Mouse (Mus musculus) duodenum, adult 2 months (tissue): Measurements from ENCODE around the gene Siglece. TPM values are rescaled to one million over a fixed set of nuclear protein-coding genes. Genes with fewer than 3 reads are reported as not detected.

Experiments
- polyA plus RNA-seq: library from polyadenylated mRNA; depleted of rRNA; stranded (reverse); fragments of >200 nt; gene quantifications from 2 replicates; pipeline ENCODE4 v1.2.3, GENCODE M21; 2012; ENCODE audit warnings: low replicate concordance; rRNA removed

Siglece gene
- 2.9 and 5.0 TPM in 2 replicates for polyA plus RNA-seq

DNA sequence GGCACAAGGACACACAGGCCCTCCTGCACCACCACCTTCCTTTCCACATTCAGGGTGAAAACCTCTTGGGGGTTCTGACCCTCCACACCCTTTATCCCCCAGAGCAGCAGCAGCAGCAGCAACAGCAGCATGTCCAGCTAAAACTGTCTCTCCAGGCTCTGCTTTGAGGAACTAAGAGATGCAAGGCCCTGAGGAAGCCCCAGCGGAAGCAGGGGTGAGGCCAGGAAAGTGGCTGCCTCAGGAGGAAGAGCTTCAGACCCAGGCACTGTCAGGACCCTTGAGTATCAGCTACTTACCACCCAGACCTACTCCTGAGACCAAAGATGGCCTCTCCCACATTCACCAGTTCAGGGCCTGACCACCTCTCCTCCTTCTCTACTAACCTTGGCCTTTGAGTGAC is at the start of gene Siglece:
Gene Siglece, minus strand, starts transcription at position 160 of the 400 bp plus-strand sequence.

DNA sequence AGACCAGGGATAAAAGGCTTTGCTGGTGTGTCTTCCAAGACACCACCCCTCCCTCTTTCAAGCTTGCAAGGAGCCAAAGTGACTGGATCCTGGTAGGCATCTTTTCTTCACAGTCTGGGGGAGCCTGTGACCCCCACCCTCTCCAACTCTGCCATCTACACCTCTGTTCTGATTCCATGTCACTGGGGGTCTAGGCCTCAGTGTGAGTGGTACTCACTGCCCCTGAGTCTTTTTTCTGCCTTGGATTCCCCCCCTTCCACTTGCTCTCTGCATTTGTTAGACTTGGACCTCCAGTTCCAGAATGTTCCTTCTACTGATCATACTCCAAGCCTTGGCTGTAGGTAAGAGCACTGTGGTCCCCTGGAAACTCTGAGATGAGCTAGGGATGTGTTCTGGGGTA is 30.2 kb upstream of the Siglece start, which contains the start of gene Klk14:
Gene Klk14, plus strand, starts transcription at position 301 of the 400 bp plus-strand sequence.

DNA sequence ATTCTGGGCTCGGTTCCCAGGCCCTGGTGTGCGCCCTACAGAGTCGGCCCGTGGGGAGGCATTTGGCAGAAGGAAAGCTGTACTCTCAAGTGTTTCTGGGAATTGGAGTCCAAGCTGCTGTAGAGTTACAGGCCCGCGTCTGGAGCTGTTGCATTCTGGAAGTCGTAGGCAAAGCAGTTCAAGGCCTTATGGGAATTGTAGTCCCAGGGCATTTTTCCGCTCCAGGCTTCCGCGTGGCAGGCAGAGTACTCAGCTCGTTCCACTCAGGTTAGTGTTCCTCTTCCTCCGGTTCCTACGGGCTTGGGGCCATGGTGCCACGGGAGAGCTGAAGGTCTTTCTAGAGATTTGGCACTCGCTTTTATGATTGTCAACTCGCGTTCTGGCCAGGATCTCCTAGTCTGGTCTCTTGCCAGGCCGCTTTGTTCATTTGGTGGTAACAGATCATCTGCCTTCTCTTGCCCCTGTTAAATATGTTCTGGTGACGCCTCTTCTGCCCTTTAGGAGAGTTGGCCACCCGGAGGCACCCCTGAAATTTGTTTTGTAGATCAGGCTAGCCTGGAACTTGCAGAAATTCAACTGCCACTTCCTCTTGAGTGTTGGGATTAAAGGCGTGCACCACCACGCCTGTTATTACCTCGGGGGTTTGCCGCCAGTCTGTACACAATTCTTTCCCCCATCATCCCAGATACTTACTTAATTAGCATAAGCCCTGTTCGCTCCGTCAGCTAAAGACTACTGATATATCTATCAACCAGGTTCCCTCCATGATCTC is 12.0 kb upstream of the Siglece start, which contains the start of gene Ctu1:
Gene Ctu1, plus strand, starts transcription at position 208 of the 772 bp plus-strand sequence.

DNA sequence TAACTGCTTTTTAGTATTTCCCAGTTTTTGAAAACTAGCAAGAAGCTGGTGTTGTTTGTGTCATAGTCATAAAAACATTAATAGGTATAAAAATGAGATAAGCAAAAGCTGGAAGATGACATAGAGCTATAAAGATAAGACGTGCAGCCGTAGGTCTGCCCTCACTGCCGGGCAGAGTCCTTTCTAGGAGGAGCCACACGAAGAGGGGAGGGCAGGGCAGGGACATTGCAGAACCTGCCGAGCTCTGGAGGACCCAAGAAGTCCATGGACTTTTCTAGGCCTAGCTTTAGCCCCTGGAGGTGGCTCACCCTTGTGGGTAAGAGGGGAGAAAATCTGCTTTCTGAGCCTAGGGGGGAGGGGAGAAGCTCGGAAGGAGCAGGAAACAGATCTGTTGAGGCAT is 25.5 kb downstream of the Siglece start, which contains the start of gene Ceacam18:
Gene Ceacam18, plus strand, starts transcription at position 208 of the 400 bp plus-strand sequence.

DNA sequence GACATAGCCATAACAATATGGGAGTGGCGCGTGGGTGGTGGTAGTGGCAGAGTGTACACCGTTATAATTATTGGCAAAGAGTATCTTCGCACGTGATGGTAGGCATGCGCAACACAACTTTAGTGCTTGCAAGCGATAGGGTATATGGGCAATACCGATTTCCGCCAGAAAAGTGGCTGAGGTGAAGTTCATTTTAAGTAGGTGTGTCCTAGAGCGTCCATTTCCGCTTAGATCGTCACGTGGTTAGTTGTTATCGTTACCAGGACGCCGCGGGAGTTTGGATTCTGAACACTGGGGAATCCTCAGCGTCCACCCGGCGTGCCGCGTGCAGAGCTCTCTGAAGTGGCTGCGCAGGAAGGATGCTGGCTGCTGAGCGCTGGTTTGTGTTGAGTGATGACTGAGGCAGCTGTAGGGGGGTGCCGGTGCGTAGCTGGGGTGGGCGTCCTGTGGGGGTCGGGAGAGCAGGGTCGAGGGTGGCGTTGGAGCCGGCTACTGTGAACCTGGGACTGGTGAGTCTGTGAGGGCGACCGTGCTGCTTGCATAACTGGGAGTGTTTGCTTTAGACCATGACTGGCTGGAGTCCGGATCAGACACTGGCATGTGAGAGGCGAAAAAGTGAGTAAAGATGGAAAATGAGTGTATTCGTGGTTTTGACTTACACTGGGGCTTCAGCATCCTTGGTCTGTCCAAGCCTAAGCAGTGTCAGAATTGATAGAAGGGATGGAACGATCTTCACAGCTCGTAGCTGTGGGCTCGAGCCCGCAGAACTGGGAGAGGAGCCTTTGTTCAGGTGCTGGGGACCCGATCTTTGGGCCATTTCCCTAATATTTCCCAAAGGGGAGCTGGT is 52.8 kb downstream of the Siglece start, which contains the start of gene Zfp819:
Gene Zfp819, plus strand, starts transcription at position 274 of the 847 bp plus-strand sequence.

Other genes starting within 250 kb of the Siglece start
- not detected in 2 replicates for gene Lim2, start 232.5 kb downstream of the Siglece start, polyA plus RNA-seq
- 7.4 and 37.4 TPM in 2 replicates for gene Nkg7, start 223.1 kb downstream of the Siglece start, polyA plus RNA-seq
- not detected in 2 replicates for gene Cldnd2, start 219.4 kb downstream of the Siglece start, polyA plus RNA-seq
- 33.2 and 35.1 TPM in 2 replicates for gene Etfb, start 216.1 kb downstream of the Siglece start, polyA plus RNA-seq
- 0.16 TPM in 1 of 2 replicates, not detected in the other for gene Gm45233, start 216.0 kb downstream of the Siglece start, polyA plus RNA-seq
- gene Vsig10l, start 197.0 kb downstream of the Siglece start, polyA plus RNA-seq: 2.7 and 3.0 TPM in 2 replicates
- 1.6 and 1.9 TPM in 2 replicates for gene Iglon5, start 170.1 kb downstream of the Siglece start, polyA plus RNA-seq
- not detected in 2 replicates for gene 4931406B18Rik, start 154.2 kb downstream of the Siglece start, polyA plus RNA-seq
- gene Cd33, start 115.7 kb downstream of the Siglece start, polyA plus RNA-seq: 1.4 and 3.5 TPM in 2 replicates
- gene Zfp658, start 97.9 kb downstream of the Siglece start, polyA plus RNA-seq: 0.15 TPM in 2 replicates
- 0.14 and 0.43 TPM in 2 replicates for gene Zfp719, start 80.6 kb downstream of the Siglece start, polyA plus RNA-seq
- gene Zfp819, start 53.0 kb downstream of the Siglece start, polyA plus RNA-seq: 0.22 TPM in 1 of 2 replicates, not detected in the other
- gene Ceacam18, start 25.5 kb downstream of the Siglece start, polyA plus RNA-seq: 46.9 and 47.2 TPM in 2 replicates
- 7.8 and 10.7 TPM in 2 replicates for gene Ctu1, start 11.9 kb upstream of the Siglece start, polyA plus RNA-seq
- gene Klk14, start 30.3 kb upstream of the Siglece start, polyA plus RNA-seq: 0.08 and 0.09 TPM in 2 replicates
- not detected in 2 replicates for gene Klk13, start 52.4 kb upstream of the Siglece start, polyA plus RNA-seq
- gene Klk12, start 108.7 kb upstream of the Siglece start, polyA plus RNA-seq: not detected in 2 replicates
- gene Klk11, start 114.4 kb upstream of the Siglece start, polyA plus RNA-seq: 0.21 TPM in 1 of 2 replicates, not detected in the other
- gene Klk10, start 120.9 kb upstream of the Siglece start, polyA plus RNA-seq: 0.28 and 0.37 TPM in 2 replicates
- not detected in 2 replicates for gene Klk9, start 131.7 kb upstream of the Siglece start, polyA plus RNA-seq
- gene Klk8, start 137.4 kb upstream of the Siglece start, polyA plus RNA-seq: 1.2 and 2.8 TPM in 2 replicates
- gene Klk7, start 151.1 kb upstream of the Siglece start, polyA plus RNA-seq: not detected in 2 replicates
- gene Klk6, start 164.3 kb upstream of the Siglece start, polyA plus RNA-seq: not detected in 2 replicates
- gene Klk5, start 181.8 kb upstream of the Siglece start, polyA plus RNA-seq: not detected in 2 replicates
- not detected in 2 replicates for gene Klk4, start 221.0 kb upstream of the Siglece start, polyA plus RNA-seq